Mouse (Mus musculus): Measurements from ENCODE around the gene Gm5039.

GRCm38 (mm10) chr12:88372018-88372417 is 48.2 kb upstream of the Gm5039 start:
- TF ChIP-seq JUND (IDR thresholded peaks at IDR 0.05; ENCODE audit: low read depth, low read length) (no peak), EP300 (IDR thresholded peaks at IDR 0.05; ENCODE audit: low read depth in 1 of 2, low read length in 2 of 2) (no peak), MEF2A (IDR thresholded peaks at IDR 0.05; ENCODE audit: extremely low read depth, insufficient replicate concordance, low read depth, low read length, poor library complexity, severe bottlenecking) (no peak), SMC3 (IDR thresholded peaks at IDR 0.05; ENCODE audit: low read depth, low read length) (no peak), CHD2 (IDR thresholded peaks at IDR 0.05; ENCODE audit: low read length) (no peak), E2F4 (IDR thresholded peaks at IDR 0.05; ENCODE audit: borderline replicate concordance, low read depth, low read length) (no peak), CTCF (IDR thresholded peaks at IDR 0.05 in 2 of 3, conservative IDR thresholded peaks at IDR 0.05 in 1 of 3; ENCODE audit: control insufficient read depth in 1 of 3, insufficient read depth in 1 of 3, low read depth in 2 of 3, low read length in 3 of 3, poor library complexity in 1 of 3, severe bottlenecking in 1 of 3) (no peak), POLR2A (IDR thresholded peaks at IDR 0.05; ENCODE audit: control insufficient read depth in 1 of 2, insufficient read depth in 1 of 2, low read depth in 1 of 2, low read length in 2 of 2, poor library complexity in 1 of 2) (no peak), GABPA (IDR thresholded peaks at IDR 0.05; ENCODE audit: low read depth, low read length) (no peak), NRF1 (IDR thresholded peaks at IDR 0.05; ENCODE audit: insufficient read depth, low read depth, low read length, poor library complexity, severe bottlenecking) (no peak), RAD21 (IDR thresholded peaks at IDR 0.05; ENCODE audit: low read depth, low read length) (no peak), POLR2AphosphoS5 (IDR thresholded peaks at IDR 0.05; ENCODE audit: borderline replicate concordance, low read depth, low read length) (no peak), MYC (IDR thresholded peaks at IDR 0.05; ENCODE audit: low read depth, low read length) (no peak)
